Mouse (Mus musculus) ES-E14 (cell line): ENCODE results near the gene Clint1.

Source experiments
- CHD2 ChIP-seq: IDR thresholded peaks from 2 replicates; pipeline ENCODE4 v1.6.1; 2014; ENCODE audit warnings: mild to moderate bottlenecking, low read depth, low read length, inconsistent platforms
- HCFC1 ChIP-seq: IDR thresholded peaks from 2 replicates; pipeline ENCODE4 v1.6.1; 2012; ENCODE audit warnings: low read length, inconsistent platforms, borderline replicate concordance; ENCODE audit not compliant: insufficient read depth
- MAFK ChIP-seq: IDR thresholded peaks from 2 replicates; pipeline ENCODE4 v1.6.1; 2014; ENCODE audit warnings: mild to moderate bottlenecking, low read depth, low read length, inconsistent platforms; ENCODE audit not compliant: insufficient read depth
- ZC3H11A ChIP-seq: IDR thresholded peaks from 2 replicates; pipeline ENCODE4 v1.6.1; 2012; ENCODE audit warnings: low read depth, mild to moderate bottlenecking, inconsistent platforms, low read length, borderline replicate concordance
- ZNF384 ChIP-seq: IDR thresholded peaks from 2 replicates; pipeline ENCODE4 v1.6.1; 2012; ENCODE audit warnings: low read depth, low read length, inconsistent platforms

DNA sequence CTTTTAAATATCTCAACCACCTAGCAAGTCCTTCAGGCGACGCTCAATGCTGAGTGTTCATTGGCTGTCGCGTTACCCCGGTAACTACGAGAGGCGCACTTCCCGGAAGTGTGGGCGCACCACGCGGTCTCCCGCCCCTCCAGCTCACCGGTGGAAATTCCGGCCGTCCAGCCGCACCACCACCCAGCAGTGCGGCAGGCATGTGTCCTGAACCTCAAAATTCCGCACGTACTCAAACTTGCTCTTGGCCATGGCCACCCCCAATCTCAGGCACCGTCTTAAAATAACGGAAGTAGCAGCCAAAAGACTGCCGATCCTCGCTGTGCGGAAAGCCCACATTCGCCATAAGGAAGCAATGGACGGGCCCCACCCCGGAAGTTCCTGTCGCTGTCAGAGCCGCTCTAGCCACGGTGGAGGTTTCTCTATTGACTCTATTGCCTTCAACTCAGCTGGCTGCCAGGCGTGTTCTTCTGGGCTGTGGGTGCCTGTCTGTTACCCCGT lies 103.3 kb downstream of the Clint1 start, which contains the start of gene Thg1l:
- TF ChIP-seq HCFC1: peak; percentile 77
- no peak for TF ChIP-seq ZNF384
- peak; percentile 26; the same call in 1 of the 2 replicates for TF ChIP-seq CHD2
- no peak for TF ChIP-seq MAFK
- no peak for TF ChIP-seq ZC3H11A
